Mouse (Mus musculus) 416B (cell line): ENCODE measurements around the gene Lrrc9.

ENCODE experiments used
- DNase-seq: peaks from one replicate; pipeline ENCODE4 v3.0.0; 2011; ENCODE audit warnings: low read depth

The Lrrc9 gene

GRCm38 (mm10) chr12:72476773-72477450 lies 35.2 kb downstream of the Lrrc9 start:
- peak; percentile 39 for DNase-seq

GRCm38 (mm10) chr12:72482226-72482625 lies 40.6 kb downstream of the Lrrc9 start:
- peak; percentile 48 for DNase-seq

GRCm38 (mm10) chr12:72484872-72485271 lies 43.2 kb downstream of the Lrrc9 start:
- no peak for DNase-seq

DNA sequence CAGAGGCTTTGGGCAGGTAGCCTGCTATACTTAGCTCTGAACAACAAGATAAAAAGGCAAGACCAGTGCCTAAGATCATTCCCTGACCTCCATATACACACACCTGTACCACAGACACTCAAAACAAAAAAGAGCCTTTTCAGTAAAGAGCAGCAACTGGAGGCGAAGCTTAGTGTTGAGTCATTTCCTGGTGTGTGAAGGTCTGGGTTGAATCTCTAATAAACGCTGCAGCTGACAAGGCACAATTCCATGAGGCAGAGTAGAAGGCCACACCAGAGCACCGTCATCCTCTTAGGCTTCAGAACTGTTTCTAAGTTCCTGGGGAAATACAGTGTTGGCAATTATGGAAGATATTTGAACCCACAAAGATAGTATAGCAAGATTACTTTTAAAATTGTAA lies 45.8 kb downstream of the Lrrc9 start:
- DNase-seq: peak; percentile 86

- DNase-seq: peak; percentile 98
Measured at GRCm38 (mm10) chr12:72489995-72490394, 48.3 kb downstream of the Lrrc9 start.

DNA sequence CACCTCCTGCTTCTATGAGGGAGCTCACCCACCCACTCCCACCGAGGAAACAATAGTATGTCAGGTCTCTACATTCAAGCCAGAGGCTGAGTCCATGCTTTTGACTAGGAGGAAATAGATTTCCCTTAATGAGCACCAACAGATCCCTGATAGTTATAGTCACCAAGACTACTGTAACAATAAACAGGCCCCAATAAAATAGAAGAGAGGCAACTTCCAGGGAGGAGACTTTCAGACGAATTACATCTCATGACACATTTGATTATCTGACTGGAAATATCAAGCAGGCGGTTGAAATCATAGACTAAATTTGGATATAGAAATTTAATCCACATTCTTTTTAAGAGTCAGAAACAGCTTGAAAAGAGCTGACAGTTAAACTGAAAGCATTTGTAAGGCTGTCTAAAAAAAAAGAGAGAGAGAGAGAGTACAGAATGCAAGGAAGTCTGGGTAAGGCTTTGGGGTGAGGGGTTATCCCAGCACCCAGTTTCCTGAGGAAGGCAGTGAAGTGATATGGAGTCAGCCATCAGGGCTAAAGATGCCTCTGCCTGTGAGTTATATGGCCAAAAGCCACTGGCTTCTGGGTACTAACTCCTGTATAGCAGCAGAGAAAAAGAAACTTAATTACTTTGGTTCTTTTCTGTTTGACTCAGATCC lies 49.5 kb downstream of the Lrrc9 start:
- peak; percentile 53 for DNase-seq

DNA sequence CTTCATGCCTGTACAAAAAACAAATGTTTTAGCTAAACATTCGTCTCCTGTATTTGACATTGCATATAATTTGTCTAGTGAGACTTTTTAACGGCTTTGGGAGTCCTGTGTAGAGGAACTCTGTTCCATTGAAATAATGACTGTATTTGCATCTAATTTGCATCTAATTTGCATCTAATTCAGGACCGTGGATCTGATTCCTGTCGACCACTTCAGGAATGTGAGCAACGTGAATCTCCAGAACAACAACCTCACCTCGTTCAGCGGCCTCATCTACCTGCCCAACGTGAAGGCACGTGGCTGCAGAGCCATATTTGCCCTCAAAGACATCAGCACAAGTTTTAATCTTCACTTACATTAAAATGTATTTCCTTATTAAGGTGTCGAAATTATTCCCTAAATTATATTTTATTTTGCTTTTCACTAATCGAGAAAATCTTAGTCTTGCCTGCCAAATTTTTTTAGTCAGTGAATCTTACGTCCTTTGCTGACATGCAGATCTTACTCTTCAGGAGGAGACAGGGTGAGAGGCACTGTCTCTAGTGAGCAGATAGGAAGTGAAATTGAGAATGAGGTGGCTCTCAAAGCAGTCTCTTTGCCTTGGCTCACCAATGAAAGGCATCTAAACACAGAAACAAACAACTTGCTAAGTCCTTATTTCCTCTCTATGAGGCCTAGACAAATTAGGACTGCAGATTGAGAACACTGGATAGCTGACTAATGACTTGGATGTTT lies 55.4 kb downstream of the Lrrc9 start:
- DNase-seq: no peak

DNA sequence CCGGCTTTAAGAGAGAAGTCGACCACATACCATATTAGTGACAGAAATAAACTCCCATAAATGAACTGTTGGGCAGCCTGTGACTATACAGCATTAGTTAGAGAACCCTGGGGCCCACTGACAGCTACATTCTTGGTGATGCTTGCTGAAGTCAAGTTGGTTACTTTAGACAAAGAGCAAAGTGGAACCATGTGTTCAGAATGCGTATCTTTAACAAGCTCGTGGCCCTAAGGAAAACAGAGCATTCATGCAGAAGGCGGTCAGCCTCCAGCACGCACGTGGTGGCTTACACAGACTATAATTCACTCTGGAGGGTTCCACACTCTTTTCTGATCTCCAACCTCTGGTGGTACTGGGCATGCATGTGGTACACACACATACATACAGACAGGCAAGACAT lies 67.9 kb downstream of the Lrrc9 start:
- DNase-seq: no peak

DNA sequence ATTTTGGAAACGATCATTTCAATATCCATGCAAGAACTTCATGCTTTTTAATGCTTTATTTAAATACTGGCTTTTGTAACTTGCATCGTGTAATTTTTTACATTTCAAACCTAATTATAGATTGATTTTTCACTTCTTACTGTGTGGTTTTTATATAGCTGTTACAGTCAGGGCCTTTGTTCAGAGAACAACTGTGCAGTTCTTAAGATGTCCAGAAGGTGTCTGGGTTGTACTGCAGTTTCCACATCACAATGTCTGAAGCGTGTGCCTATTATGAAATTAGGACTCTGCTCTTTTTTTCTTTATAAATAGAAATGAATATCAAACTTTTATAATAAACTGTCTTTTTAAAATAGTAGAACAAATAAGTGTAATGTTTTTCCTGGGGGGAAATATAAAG lies 73.8 kb downstream of the Lrrc9 start:
- DNase-seq: peak; percentile 68

DNA sequence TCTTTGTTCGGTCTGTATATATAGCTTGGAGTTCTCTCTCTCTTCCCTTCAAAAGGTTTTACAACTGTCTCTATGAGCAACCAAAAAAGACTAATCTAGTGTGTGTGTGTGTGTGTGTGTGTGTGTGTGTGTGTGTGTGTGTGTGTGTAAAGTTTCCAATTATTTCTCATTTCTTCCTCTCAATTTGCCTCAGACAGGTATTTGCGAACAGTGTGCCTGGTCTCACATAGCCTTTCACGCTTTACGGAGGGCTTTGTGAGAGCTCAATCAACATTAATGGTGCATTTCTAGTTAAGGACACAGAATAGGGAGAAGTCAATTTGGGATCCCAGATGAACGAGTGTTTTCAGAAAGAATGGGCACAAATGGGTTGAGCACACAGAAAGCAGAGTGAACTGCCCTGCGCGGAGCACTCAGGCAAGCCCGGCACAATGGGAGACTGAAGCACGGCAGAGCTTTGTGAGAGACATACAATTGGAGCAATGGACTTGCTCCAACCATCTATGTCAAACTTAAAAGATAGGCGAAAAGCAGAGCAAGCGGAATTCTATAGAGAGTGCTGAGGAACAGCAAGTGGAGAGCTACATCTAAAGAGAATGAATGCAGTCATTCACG lies 76.6 kb downstream of the Lrrc9 start:
- DNase-seq: no peak

DNA sequence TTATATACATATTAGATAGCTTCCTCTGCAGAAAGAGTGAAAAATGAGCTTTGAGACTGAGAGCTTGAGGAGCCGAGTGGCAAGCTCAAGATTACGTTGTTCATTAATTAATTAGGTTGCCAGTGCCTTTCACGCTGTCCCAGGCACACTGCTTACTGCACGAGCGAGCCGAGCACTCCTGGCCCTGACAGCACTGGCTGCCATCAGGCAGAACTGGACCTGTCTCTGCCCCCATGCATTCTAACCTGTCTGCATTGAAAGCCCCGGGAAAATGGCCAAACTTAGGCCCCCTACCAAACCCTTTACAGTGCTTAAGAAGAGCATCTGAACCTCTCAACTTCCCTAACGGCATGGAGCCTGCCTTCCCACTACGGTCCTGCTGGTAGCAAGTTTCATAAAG lies 77.7 kb downstream of the Lrrc9 start:
- no peak for DNase-seq

GRCm38 (mm10) chr12:72519855-72520254 lies 78.2 kb downstream of the Lrrc9 start:
- peak; percentile 33 for DNase-seq

- peak; percentile 78 for DNase-seq
Measured at GRCm38 (mm10) chr12:72520645-72521044, 79.0 kb downstream of the Lrrc9 start.

DNA sequence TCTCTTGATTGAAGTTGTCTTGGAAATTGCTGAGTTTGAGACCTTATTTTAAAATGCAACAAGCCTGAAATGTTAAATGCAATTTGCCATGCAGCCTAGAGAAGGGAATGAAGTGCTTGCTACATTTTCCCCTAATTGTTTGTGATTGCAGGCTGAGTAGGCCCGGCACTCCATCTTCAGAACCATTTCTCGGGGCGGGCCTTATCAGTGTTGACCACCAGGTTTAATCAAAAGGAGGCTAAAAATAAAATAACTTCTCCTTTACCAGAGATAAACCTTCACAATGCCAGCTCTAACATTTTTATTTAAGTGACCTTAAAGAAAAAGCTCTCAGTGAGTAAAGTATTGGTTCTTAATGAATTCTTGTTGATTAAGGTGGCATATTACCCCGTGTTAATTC lies 83.9 kb downstream of the Lrrc9 start:
- no peak for DNase-seq

- DNase-seq: no peak
Measured at GRCm38 (mm10) chr12:72532303-72532702, 90.6 kb downstream of the Lrrc9 start.

GRCm38 (mm10) chr12:72533986-72534385 lies 92.3 kb downstream of the Lrrc9 start:
- no peak for DNase-seq

- no peak for DNase-seq
Measured at GRCm38 (mm10) chr12:72535599-72535998, 93.9 kb downstream of the Lrrc9 start.

DNA sequence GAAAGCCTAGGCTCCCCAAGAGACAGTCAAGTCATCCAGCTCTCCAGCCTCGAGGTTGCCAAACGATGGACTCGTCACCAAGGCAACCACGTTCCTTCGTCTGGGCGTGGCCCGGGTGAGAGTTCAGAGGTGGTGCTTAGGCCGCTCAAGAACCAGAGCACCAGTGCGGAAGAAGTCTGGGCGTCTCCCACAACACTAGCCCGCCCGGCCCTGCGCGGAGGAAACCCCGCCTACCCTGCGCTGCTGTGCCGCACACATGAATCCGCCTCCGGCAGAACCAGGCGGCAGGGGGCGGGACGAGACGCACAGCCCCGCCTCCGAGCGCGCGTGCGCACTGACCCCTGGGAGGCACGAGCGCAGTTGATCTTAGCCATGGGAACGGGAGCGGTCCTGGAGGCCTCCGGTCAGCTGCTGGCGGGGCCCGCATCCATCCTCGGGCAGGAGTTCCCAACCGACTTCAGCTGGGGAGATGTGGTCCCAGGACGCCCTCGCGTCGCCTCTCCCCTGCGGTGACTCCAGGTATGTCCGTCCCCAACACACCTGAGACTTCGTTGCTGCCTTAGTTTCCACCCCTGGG lies 94.4 kb downstream of the Lrrc9 start, which contains the start of gene Pcnx4:
TSS of gene Pcnx4 (plus strand) at position 363 of the 577 bp plus-strand sequence.
- DNase-seq: peak; percentile 98

- DNase-seq: no peak
Measured at GRCm38 (mm10) chr12:72538571-72538970, 96.9 kb downstream of the Lrrc9 start.

DNA sequence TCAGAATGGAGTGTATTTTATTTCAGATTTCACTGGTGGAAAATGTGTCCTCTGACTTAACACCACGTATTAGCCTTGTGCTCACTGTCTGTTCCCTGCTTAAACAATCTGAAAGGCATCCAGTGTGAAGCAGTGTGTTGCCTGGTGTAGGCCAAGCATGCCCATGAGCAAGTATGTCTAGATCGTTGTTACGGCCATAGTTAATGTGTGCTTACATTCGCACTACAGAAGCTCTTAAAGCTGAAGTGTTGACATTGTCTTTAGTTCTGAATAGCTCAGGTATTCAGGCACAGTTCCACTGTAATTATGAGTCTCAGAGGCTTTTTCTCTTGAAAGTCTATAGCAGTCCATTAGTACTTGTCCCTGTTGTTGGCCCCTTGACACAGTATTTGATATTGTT lies 112.7 kb downstream of the Lrrc9 start:
- no peak for DNase-seq

GRCm38 (mm10) chr12:72564281-72564795 lies 122.7 kb downstream of the Lrrc9 start:
- DNase-seq: no peak
